Mouse (Mus musculus) ES-Bruce4 (cell line): ENCODE measurements around the gene Gm20219. TPM values are rescaled to one million over a fixed set of nuclear protein-coding genes. Genes with fewer than 3 reads are reported as not detected.

Experiments
- H3K27ac ChIP-seq: 2 replicates; pipeline ENCODE4 v1.5.1; 2012; ENCODE audit warnings: low read length, inconsistent platforms; ENCODE audit not compliant: insufficient read depth
- H3K27me3 ChIP-seq: 2 replicates; pipeline ENCODE4 v1.6.1; 2012; ENCODE audit warnings: mild to moderate bottlenecking, low read length, inconsistent platforms; ENCODE audit not compliant: control insufficient read depth, poor library complexity, insufficient read depth, severe bottlenecking
- H3K36me3 ChIP-seq: 2 replicates; pipeline ENCODE4 v1.6.1; 2012; ENCODE audit warnings: inconsistent platforms, mild to moderate bottlenecking, low read length, moderate library complexity; ENCODE audit not compliant: control insufficient read depth, poor library complexity, insufficient read depth, severe bottlenecking
- H3K4me1 ChIP-seq: one replicate; pipeline ENCODE4 v1.8.1; 2011; ENCODE audit warnings: low read length; ENCODE audit not compliant: control insufficient read depth, insufficient read depth
- H3K4me3 ChIP-seq: 2 replicates; pipeline ENCODE4 v1.5.1; 2011; ENCODE audit warnings: low read depth, mild to moderate bottlenecking, low read length
- H3K9ac ChIP-seq: 2 replicates; pipeline ENCODE4 v1.6.1; 2012; ENCODE audit warnings: low read depth, mild to moderate bottlenecking, inconsistent platforms; ENCODE audit not compliant: poor library complexity, severe bottlenecking
- H3K9me3 ChIP-seq: replicated peaks from 2 replicates; pipeline ENCODE4 v1.6.1; 2012; ENCODE audit warnings: mild to moderate bottlenecking, low read length, inconsistent platforms; ENCODE audit not compliant: control insufficient read depth, poor library complexity, insufficient read depth, severe bottlenecking
- CTCF ChIP-seq: IDR thresholded peaks from one replicate; pipeline ENCODE4 v1.8.1; 2011; ENCODE audit warnings: low read depth, low read length
- EP300 ChIP-seq: IDR thresholded peaks from 2 replicates; pipeline ENCODE4 v1.6.1; 2011; ENCODE audit warnings: low read depth, low read length; ENCODE audit not compliant: insufficient read depth
- POLR2A ChIP-seq: IDR thresholded peaks from one replicate; pipeline ENCODE4 v1.8.1; 2011; ENCODE audit warnings: low read length; ENCODE audit not compliant: insufficient read depth
- polyA plus RNA-seq: library from polyadenylated mRNA; stranded (reverse); fragments of >200 nt; gene quantifications from 2 replicates; pipeline ENCODE4 v1.2.4, GENCODE M21; 2011; ENCODE audit warnings: low read depth; ENCODE audit not compliant: missing spikeins, insufficient read depth, insufficient read length

Gm20219 gene
- 1.1 and 2.3 TPM in 2 replicates for polyA plus RNA-seq

DNA sequence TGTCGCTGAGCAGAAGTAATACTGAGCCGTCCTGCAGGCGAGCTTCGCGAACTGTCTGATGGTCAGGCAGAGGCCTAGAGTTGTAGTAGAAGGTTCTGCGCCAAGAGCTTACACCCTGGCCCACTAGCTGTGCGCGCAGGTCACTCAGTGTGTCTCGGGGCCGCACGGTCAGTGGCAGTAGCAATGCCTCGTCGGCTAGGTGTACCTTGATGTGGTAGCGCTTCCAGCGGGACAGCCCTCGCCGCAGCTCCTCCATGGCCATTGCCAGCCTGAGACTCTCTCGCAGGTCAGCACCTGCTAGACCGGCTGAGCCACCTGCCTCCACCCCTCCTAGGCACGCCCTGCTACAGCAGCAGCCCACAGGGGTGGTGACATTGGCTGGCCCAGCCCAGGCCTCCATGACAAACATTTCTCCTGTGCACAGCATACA is at the start of gene Gm20219:
Gm20219 (minus strand) TSS at position 266 of the 430 bp plus-strand sequence.
- no peaks in the 10 kb centered on the region for H3K9me3 ChIP-seq
- no peak within 1 kb of the TSS for H3K27ac ChIP-seq
- H3K36me3 ChIP-seq = no peaks in the 10 kb centered on the region
- no peak within 1 kb of the TSS for H3K9ac ChIP-seq
- no peaks in the 10 kb centered on the region for H3K27me3 ChIP-seq
- peaks cover 7% of the 10 kb centered on the region for H3K4me1 ChIP-seq
- H3K4me3 ChIP-seq = peak within 1 kb of the TSS; percentile 35
- 0 out of 2 replicates have a peak, but pooled peaks have one; percentile 23 for TF ChIP-seq EP300
- no peak for TF ChIP-seq POLR2A

DNA sequence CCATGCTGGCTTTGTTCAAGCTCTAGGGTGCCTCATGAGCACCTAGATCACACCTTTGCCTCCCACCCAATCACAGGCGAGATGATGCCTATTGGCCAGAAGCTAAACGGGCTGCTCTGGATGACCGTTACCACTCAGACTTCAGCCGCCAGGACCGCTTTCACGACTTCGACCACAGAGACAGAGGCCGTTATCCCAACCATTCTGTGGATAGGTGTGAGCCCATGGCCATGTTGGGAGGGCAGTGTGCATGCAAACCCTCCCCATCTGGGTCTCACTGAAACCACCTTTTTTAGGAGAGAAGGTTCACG is 49.8 kb upstream of the Gm20219 start:
- H3K36me3 ChIP-seq = peaks cover 65% of the 10 kb centered on the region
- TF ChIP-seq EP300 (no peak), CTCF (no peak), POLR2A (no peak)
- H3K27ac ChIP-seq = no peak overlapping the region
- H3K9ac ChIP-seq = no peak overlapping the region
- H3K27me3 ChIP-seq = no peaks in the 10 kb centered on the region
- H3K9me3 ChIP-seq = no peaks in the 10 kb centered on the region
- no peak overlapping the region for H3K4me3 ChIP-seq
- no peaks in the 10 kb centered on the region for H3K4me1 ChIP-seq

DNA sequence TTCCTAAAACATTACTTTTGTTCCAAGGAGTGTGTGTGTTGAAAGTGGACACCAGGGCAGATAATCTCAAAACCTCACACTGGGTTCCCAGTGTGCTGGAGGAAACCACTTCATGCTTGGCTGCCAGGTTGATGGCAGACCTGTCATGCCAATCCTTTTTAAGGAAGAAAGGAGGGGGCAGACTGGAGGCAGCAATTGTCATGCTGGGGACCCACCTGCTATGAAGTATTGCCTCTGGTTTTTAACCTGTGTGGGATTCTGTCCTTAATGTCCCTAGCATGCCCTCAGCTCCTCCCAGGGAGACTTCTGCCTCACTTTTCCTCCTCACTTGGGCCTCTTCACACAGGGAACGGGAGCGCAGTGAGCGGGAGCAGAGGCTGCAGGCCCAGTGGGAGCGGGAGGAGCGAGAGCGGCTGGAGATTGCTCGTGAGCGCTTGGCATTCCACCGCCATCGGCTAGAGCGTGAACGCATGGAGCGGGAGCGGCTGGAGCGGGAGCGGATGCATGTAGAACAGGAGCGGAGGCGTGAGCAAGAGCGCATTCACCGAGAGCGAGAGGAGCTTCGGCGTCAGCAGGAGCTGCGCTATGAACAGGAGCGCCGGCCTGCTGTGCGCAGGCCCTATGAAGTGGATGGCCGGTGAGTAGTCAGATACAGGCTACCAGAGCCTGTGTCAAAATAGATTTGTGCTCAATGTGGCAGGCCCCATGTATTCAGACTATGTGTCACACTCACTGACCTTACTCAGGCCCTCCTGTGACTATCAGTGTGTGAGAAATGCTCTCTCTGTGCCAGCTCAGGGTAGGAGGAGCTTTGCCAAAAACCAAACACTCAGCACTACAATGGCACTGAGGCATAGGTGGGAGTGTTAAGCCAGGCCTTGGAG is 49.2 kb upstream of the Gm20219 start:
- peaks cover 65% of the 10 kb centered on the region for H3K36me3 ChIP-seq
- no peak overlapping the region for H3K9ac ChIP-seq
- TF ChIP-seq POLR2A (no peak), EP300 (no peak), CTCF (no peak)
- no peaks in the 10 kb centered on the region for H3K27me3 ChIP-seq
- H3K4me3 ChIP-seq = 0 out of 2 replicates have a peak overlapping the region, but pooled peaks have one; percentile 4
- H3K27ac ChIP-seq = no peak overlapping the region
- H3K4me1 ChIP-seq = no peaks in the 10 kb centered on the region
- no peaks in the 10 kb centered on the region for H3K9me3 ChIP-seq

DNA sequence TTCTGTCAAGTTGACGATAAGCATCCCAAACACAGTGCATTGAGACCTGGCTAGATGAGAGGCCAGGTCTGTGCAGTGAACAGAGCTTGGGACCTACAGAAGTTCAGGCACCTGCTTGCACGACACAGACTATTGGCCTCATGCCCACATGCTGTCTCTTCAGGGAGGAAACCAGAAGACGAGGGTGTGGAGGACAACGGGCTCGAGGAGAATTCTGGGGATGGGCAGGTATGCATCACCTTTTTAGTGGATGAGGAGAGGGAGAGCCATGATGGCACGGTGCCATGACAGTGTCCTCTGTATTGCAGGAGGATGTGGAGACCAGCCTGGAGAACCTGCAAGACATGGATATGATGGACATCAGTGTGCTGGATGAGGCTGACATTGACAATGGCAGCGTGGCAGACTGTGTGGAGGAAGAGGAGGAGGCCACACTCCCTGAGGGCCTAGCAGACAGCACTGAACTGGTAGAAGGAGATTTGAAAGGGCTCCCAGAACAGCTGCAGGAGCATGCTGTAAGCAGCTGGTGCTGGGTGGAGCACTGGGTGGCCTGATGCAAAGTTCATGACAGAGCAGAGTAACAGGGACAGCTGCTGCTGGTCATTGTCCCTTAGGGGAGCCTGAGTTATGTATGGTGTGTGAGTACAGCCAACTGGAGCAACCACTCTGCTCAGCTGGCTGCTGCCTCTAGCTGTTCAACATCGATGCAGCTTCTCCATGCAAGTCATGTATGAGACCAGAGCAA is 39.5 kb upstream of the Gm20219 start:
- no peaks in the 10 kb centered on the region for H3K27me3 ChIP-seq
- no peaks in the 10 kb centered on the region for H3K9me3 ChIP-seq
- H3K27ac ChIP-seq = no peak overlapping the region
- H3K4me3 ChIP-seq = no peak overlapping the region
- no peak for TF ChIP-seq POLR2A
- no peak for TF ChIP-seq EP300
- no peak for TF ChIP-seq CTCF
- peaks cover 56% of the 10 kb centered on the region for H3K36me3 ChIP-seq
- H3K4me1 ChIP-seq = no peaks in the 10 kb centered on the region
- H3K9ac ChIP-seq = no peak overlapping the region

DNA sequence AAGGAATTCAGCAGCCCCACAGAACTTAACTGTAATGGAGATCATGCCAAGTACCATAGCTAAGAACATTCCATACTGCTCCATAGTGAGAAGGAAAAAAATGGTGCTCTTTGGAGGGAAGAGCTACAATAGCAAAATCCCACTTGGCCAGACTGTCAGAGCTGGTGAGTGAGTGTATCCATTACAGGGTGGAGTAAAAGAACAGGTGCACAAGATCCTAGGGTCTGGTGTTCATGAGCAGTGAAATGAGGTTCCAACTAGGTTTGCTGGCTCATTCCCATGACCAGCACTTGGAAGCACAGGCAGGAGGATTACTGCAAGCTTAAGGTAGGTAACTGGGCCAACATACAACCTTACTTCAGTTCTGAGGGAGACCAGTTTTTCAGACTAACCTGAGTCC is 38.4 kb upstream of the Gm20219 start:
- TF ChIP-seq EP300 = no peak
- TF ChIP-seq POLR2A = no peak
- no peak for TF ChIP-seq CTCF
- H3K27ac ChIP-seq = no peak overlapping the region
- H3K4me3 ChIP-seq = no peak overlapping the region
- no peaks in the 10 kb centered on the region for H3K9me3 ChIP-seq
- no peaks in the 10 kb centered on the region for H3K27me3 ChIP-seq
- H3K36me3 ChIP-seq = peaks cover 60% of the 10 kb centered on the region
- no peaks in the 10 kb centered on the region for H3K4me1 ChIP-seq
- H3K9ac ChIP-seq = no peak overlapping the region

DNA sequence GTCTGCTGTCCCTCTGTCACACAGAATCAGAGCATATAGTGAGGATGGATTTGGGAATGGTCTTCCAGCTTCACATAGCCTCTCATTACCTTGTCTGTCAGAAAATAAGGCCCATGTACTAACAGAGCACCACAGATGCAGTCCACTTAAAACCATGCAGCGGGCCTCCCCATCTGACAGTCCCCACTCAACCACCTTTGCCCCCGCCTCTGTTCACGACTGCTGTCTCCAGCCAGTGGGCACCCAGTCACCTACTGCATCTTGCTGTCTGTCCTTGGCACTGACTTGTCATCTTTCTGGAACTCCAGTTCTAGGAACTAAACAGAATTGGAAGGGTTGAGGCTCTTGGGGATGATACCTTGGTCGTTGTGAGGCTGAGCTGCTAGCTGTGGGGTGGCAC is 34.7 kb upstream of the Gm20219 start:
- Histone ChIP-seq H3K27ac (no peak overlapping the region), H3K9me3 (no peaks in the 10 kb centered on the region), H3K27me3 (no peaks in the 10 kb centered on the region), H3K36me3 (peaks cover 42% of the 10 kb centered on the region), H3K9ac (no peak overlapping the region), H3K4me3 (no peak overlapping the region), H3K4me1 (no peaks in the 10 kb centered on the region)
- TF ChIP-seq CTCF (no peak), EP300 (no peak), POLR2A (no peak)
